Mouse (Mus musculus) liver, postnatal 0 days (tissue): ENCODE data around the gene Palld.

ENCODE experiments used
- CTCF ChIP-seq: sonication (generic); IDR thresholded peaks from 2 replicates; pipeline ENCODE4 v1.5.1; 2016; ENCODE audit warnings: antibody characterized with exemption, low read depth
- EP300 ChIP-seq: IDR thresholded peaks from 2 replicates; pipeline ENCODE4 v1.6.1; 2016; ENCODE audit warnings: antibody characterized with exemption, low read depth, mild to moderate bottlenecking

- no peak for TF ChIP-seq CTCF
- TF ChIP-seq EP300, result no peak
These were observed 221.3 kb downstream of the Palld start for GRCm38 (mm10) chr8:61681217-61681616.
